Mouse (Mus musculus) urinary bladder, postnatal 14 days (tissue): Measurements from ENCODE around the gene Plekhh3.
A peak's percentile ranks its signal among the peaks of the same experiment; 100 is the strongest.

ENCODE experiments used
- DNase-seq: peaks from one replicate; pipeline ENCODE4 v3.0.0; 2021; ENCODE audit warnings: low spot score

Plekhh3 gene

GRCm38 (mm10) chr11:101186526-101187247 is 15.5 kb upstream of the Plekhh3 start:
- no peak for DNase-seq

- no peak for DNase-seq
Measured at GRCm38 (mm10) chr11:101185441-101185840, 14.3 kb upstream of the Plekhh3 start.

GRCm38 (mm10) chr11:101184984-101185383 is 13.8 kb upstream of the Plekhh3 start:
- no peak for DNase-seq

- no peak for DNase-seq
Measured at GRCm38 (mm10) chr11:101182771-101183517, 11.8 kb upstream of the Plekhh3 start.

GRCm38 (mm10) chr11:101181961-101182360 is 10.8 kb upstream of the Plekhh3 start:
- no peak for DNase-seq

- peak; percentile 72 for DNase-seq
Measured at GRCm38 (mm10) chr11:101180846-101181740, 9.9 kb upstream of the Plekhh3 start.

GRCm38 (mm10) chr11:101180261-101180660 is 9.1 kb upstream of the Plekhh3 start:
- no peak for DNase-seq

- no peak for DNase-seq
Measured at GRCm38 (mm10) chr11:101179306-101179705, 8.2 kb upstream of the Plekhh3 start.

- DNase-seq: no peak
Measured at GRCm38 (mm10) chr11:101178061-101179058, 7.2 kb upstream of the Plekhh3 start.

- peak; percentile 54 for DNase-seq
Measured at GRCm38 (mm10) chr11:101176933-101177773, 6.0 kb upstream of the Plekhh3 start.

- DNase-seq: no peak
Measured at GRCm38 (mm10) chr11:101176117-101176691, 5.1 kb upstream of the Plekhh3 start.

GRCm38 (mm10) chr11:101175636-101176116 is 4.5 kb upstream of the Plekhh3 start:
- no peak for DNase-seq

GRCm38 (mm10) chr11:101174851-101175628 is 3.9 kb upstream of the Plekhh3 start, which contains the start of gene Ccr10:
Gene Ccr10, minus strand, starts transcription at chr11:101175443.
- no peak for DNase-seq

- no peak for DNase-seq
Measured at GRCm38 (mm10) chr11:101174389-101174745, 3.2 kb upstream of the Plekhh3 start.

GRCm38 (mm10) chr11:101173631-101174388 is 2.7 kb upstream of the Plekhh3 start:
- DNase-seq: peak; percentile 83

- peak; percentile 82 for DNase-seq
Measured at GRCm38 (mm10) chr11:101173112-101173511, 2.0 kb upstream of the Plekhh3 start.

GRCm38 (mm10) chr11:101172434-101172815 is 1.3 kb upstream of the Plekhh3 start:
- DNase-seq: no peak
